Comparison of ENCODE assay signal across 8 mouse cellular contexts in genomic region chr13:59092858-59093154, GRCm38 (mm10).
DNase-seq lines count a peak whose midpoint lies in the region.

No protein-coding gene starts in this region.

- intact Hi-C loops in left cerebral cortex, postnatal 4 days (cut with DNase I): no loop called here

- peak; percentile 78 for DNase-seq in layer of hippocampus, adult 11-12 months (ENCODE audit: low spot score)
- DNase-seq in layer of hippocampus, adult 9-10 months (ENCODE audit: low spot score): no peak
- DNase-seq in frontal cortex, postnatal 14 days (ENCODE audit: low spot score in 2 of 2): peak; percentile 72 to 79
- DNase-seq in left cerebral cortex, postnatal 4 days: peak; percentile 89
- peak; percentile 94 to 96 for DNase-seq in right cerebral cortex, postnatal 10 days (ENCODE audit: low spot score in 2 of 2)
- DNase-seq in lung, postnatal 4 days: no peak
- no peak for DNase-seq in heart, adult 11 months
- no peak for DNase-seq in adrenal gland, adult 8-10 months

Comparison
In these comparisons a context has a peak if more than half of its experiments do, and no peak if none do; other contexts are left out.
1. DNase-seq: peak in layer of hippocampus, adult 11-12 months (single experiment), frontal cortex, postnatal 14 days (2 of 2), left cerebral cortex, postnatal 4 days (single experiment) and right cerebral cortex, postnatal 10 days (2 of 2); none in layer of hippocampus, adult 9-10 months (single experiment), lung, postnatal 4 days (0 of 2), heart, adult 11 months (single experiment) and adrenal gland, adult 8-10 months (single experiment).